Mouse (Mus musculus) skeletal muscle tissue, adult 2 months (tissue): ENCODE measurements around the gene Sap30bp.
A peak's percentile ranks its signal among the peaks of the same experiment; 100 is the strongest.

Experiments used
- DNase-seq: peaks from one replicate; pipeline ENCODE4 v3.0.0-alpha.2; 2012; ENCODE audit warnings: low read depth, low spot score

Gene Sap30bp

DNA sequence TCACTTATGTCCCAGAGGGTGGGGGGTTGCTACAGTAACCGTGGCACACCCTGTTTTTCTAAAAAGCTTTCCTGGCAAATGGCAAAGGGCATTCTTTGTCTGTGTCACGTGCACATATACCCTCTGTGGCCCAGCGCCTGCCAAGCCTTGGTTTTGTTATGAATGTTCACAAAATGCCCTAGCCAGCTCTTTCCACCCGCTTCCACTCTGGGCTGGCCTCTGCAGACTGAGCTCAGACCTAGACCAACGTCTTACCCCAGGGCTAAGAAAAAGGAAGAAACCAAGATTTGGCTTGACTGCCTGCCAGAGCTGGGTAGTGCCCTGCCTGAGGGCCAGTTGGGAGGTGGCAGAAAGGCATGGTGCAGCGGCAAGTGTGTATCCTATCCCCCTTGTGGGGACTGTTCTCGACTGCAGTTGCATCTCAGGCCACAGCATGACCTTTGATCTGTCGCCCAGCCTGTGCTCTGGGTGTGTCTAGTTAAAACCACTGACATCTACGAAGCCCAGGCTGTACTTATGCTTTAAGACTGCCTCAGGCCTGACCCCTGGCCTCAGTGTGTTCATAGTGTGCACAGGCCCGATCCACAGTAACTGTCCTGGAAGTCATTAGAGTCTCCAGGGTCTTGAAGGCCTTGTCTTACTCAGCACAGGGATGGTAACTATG is 22.2 kb downstream of the Sap30bp start:
- DNase-seq: peak; percentile 44

DNA sequence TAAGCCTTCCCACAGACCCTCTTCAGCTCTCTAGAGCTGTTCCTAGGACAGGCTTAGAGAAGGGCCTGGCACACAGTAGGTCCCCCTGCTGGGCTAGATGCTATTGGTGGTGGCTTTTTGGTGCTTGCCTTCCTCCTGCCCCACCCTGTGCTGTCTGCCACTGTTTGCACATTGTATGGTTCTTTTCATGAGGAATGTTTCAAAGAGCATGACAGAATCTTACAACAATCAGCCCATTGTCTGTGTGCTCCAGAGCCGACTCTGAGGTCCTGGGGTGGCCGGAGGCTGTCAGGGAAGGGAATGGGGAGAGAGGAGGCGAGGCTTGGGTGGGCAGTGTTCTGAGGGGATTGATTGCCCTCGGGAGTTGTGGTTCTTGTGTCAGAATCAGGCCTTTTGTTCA is 23.4 kb downstream of the Sap30bp start:
- no peak for DNase-seq

DNA sequence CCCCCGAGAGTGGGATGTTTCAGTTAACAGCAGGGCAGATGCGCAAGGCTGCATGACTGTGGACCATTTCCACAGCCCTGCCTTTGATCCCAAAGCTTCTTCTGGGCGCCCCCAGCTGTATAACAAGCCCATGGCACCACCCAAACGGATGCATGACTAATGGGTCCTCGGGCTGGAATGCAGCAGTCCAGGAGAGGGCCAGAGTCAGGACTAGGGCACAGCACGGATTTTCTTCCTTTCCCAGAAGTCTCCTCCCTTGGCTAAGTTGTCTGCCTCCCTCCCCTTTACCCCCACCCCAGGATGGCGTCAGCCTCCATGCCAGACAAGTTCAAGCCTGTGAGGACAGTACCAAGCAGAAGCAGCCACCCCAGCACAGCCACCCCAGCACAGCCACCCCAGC is 24.9 kb downstream of the Sap30bp start:
- DNase-seq: no peak

DNA sequence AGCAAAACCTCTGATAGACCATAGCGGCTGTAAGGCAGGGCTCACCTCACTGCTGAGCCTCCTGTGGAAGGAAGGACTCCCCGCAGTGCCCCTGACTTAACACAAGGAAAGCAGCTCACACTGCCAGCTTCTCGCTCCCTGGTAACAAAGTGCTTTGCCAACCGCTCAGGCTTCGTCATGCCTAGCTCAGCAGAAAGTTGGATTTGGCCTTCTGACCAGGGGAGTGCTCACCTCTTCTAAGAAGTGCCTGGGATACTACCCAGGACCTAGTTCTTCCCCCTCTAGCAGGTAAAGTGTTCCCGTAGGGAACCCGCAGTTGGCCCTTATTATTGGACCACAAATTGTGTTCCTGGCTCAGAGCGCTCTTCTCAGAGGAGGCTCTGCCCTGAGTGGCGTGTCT is 25.9 kb downstream of the Sap30bp start:
- DNase-seq: no peak

GRCm38 (mm10) chr11:115962651-115963412 is 29.8 kb downstream of the Sap30bp start:
- DNase-seq: no peak

GRCm38 (mm10) chr11:115964977-115965604 is 32.0 kb downstream of the Sap30bp start:
- DNase-seq: no peak

- no peak for DNase-seq
Measured at GRCm38 (mm10) chr11:115968731-115969405, 35.8 kb downstream of the Sap30bp start.

DNA sequence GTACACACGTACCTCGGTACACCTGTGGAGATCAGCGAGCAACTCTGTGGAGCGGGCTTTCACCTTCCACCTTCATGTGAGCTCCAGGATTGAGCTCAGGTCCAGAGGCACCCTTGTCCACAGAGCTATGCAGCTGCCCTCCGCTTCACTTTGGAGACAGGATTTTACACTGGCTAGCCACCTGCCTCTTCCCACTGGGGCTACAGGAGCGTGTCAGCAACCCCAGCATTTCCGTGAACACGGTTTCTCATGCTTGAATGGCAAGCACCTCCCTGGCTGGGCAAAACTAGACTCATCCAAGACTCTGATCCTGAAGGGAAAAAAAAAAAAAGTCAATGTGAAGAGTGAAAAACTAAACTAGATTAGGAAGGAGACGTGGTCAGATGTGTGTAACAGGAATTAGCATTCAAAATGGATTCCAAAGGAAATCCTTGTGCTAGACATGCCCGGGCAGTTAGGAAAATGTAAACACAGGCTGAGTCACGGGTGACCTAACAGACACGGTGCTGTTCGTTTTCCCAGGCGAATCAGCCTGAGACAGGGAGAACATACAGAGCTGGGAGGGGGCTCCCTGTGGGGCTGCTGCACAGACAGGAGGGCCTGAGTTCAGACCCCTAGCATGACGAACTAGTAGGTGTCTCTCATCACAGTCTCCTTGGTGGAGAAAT is 37.1 kb downstream of the Sap30bp start:
- no peak for DNase-seq

DNA sequence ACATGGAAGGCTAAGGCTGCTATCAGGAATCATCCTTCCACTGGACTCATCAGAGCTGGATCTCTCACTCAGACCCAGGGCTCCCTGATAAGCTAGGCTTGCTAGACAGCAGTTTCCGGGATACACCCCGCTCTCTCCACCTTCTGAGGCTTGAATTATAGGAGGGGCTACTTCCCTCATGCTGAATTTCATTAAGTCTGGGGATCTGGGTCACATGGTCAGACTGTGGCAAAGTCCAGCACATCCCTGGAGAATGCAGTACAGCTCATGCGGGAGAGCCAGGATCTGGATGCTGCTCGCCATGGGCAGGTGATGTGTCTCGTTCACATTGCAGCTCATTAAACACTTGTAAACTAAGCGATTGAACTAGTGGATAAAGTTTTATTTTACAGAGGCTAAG is 37.9 kb downstream of the Sap30bp start:
- no peak for DNase-seq

GRCm38 (mm10) chr11:115974309-115975082 is 41.4 kb downstream of the Sap30bp start, which contains the start of gene Itgb4:
Gene Itgb4 (plus strand): TSS chr11:115974709.
- no peak for DNase-seq

DNA sequence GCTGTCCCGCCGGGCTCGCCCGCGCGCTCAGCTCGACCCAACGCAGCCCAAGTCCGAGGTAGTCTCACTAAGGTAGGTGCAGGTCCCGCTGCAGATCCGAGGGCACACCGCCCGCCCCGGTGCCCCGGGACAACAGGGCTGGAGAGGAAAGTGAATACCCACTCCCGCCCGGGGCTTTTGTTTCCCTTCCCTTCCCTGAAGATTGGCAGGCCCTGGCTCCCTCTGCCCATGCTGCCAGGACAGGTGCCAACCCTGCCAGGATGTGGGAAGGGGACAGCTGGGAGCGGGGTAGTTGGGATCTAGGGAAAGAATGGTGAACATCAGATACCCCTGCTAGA is 42.0 kb downstream of the Sap30bp start:
- DNase-seq: no peak

DNA sequence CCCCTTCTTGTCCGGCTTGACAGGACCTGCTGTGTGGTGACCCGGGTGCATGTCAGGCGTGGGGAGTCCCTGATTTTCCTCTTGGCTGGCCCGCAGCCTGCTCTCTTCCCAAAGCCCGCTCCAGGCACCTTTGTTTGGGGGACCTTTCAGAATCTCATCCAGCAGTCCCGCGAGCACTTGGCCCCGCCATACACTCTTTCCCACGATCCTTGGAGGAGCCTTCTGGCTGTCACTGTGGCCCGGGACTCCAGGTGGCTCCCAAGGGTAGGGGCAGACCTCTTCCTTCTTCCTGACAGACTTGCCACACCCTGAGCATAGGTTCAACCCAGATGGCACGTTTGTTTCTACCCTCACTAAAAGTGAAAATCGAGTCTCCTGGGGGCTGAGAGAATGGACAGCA is 42.5 kb downstream of the Sap30bp start:
- DNase-seq: no peak

DNA sequence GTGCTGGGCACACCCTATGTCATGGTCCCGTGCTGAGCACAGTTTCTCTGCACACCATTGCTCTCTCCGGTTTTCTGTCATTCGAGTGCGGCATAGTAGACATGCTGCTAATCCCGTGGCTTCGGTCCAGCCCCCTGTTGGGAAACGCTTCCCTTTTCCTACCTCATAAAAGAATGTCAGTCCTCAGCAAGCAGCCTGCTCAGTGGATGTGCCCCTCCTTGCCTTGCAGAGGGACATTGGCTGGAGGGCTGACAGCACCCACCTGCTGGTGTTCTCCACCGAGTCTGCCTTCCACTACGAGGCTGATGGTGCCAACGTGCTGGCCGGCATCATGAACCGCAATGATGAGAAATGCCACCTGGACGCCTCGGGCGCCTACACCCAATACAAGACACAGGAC is 49.4 kb downstream of the Sap30bp start:
- no peak for DNase-seq

GRCm38 (mm10) chr11:115983291-115983690 is 50.2 kb downstream of the Sap30bp start:
- DNase-seq: no peak

DNA sequence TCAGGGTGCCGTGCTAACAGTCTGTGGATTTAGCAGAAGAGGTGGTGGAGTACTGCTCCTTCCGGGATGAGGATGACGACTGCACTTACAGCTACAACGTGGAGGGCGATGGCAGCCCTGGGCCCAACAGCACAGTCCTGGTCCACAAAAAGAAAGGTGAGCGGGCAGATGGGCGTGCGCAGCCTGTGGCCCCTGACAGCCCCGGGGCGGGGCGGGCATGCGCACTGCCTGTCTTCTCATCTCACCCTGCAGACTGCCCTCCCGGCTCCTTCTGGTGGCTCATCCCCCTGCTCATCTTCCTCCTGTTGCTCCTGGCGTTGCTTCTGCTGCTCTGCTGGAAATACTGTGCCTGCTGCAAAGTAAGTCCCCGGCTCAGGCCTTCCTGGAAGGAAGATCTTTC is 56.6 kb downstream of the Sap30bp start:
- no peak for DNase-seq

- no peak for DNase-seq
Measured at GRCm38 (mm10) chr11:115992098-115992497, 59.0 kb downstream of the Sap30bp start.

- no peak for DNase-seq
Measured at GRCm38 (mm10) chr11:115995256-115995655, 62.2 kb downstream of the Sap30bp start.

DNA sequence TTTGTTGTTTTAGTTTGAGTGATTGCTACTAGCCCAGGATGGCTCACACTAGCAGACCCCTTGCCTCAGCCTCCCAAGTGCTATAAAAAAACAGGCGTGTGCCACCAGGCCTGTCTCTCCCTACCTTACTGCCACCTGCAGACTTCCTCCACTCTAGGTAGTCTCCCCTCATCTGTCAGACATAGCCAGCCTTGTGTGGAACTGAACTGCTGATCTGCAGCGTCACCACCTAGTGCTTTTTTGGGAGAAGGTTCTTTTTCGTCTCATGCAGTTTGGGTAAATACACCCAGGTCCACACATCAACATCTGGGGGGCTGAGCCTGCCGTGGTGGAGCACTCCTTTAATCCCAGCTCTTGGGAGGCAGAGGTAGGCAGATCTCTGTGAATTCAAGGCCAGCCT is 64.0 kb downstream of the Sap30bp start:
- no peak for DNase-seq

GRCm38 (mm10) chr11:115997662-115998061 is 64.6 kb downstream of the Sap30bp start:
- DNase-seq: no peak

DNA sequence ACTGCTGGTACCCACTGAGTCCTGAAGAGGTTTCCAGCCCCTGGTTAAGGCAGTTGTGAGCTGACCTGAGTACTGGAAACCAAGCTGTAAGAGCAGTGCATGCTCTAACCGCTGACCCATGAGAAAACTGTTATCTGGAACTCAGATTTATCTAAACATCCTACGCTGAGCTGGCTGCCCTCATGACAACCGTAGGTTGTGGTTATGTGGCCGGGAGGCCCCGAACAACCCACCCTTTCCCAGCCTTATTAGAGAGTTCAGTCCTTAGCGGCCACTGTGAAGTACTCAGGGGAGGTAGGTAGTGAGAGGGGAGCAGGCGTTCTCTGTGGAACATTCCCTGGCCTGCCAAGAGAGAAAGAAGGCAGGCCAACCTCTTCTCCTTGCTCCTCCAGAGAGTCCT is 65.9 kb downstream of the Sap30bp start:
- no peak for DNase-seq

DNA sequence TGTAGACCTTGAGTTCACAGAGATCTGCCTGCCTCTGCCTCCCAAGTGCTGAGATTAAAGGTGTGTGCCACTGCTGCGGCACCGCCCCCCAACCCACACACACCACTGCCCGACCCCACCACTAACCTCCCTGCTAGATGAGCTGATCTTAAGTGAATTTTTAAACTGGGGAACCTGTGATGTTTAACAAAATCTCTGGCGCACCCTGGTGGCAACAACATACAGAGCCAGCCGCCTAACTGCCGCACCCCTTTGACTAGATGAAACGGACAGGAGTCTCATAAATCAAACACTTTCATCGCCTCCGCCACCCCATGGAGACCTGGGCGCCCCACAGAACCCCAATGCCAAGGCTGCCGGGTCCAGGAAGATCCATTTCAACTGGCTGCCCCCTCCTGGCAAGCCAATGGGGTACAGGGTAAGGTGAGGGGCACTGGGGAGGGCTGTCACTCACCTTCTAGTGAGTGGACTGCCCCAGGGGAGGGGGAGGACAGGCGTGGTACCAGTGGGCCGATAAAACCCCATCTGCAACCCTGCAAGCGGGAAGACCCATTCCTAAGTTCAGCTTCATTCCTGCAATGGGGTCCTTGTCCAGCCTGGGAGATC is 66.6 kb downstream of the Sap30bp start:
- DNase-seq: no peak
